Mouse (Mus musculus): ENCODE data around the gene Sag. TPM values are rescaled to one million over a fixed set of nuclear protein-coding genes. Genes with fewer than 3 reads are reported as not detected.

The Sag gene
- polyA plus RNA-seq, 1 experiment from 2014 or later: 1.9 TPM

DNA sequence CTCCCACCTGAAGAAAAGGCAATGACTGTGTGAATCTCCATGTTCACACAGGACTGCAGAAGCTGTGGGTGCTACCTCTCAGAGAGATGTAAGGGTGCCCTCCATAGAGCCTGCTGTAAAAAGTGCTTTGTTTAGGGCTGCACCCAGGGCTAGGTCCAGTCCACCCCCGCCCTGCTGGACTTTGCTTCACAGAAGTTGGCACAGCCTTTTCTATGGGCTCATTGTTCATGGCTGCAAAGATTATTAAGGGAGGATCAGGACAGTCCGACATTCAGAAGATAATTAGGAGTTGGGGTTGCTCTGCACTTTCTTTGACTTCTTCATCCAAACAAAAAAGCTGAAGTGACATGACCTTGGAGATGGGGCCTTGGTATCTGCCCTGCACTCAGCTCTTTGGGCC, 89.0 kb downstream of the Sag start:
- Histone ChIP-seq H3K9me3 (ENCODE audit: control insufficient read depth, low read length) (no peaks in the 10 kb centered on the region), H3K36me3 (ENCODE audit: control insufficient read depth, insufficient read depth) (no peaks in the 10 kb centered on the region), H3K27ac (ENCODE audit: low read length) (no peak overlapping the region), H3K27me3 (replicated peaks; ENCODE audit: control insufficient read depth, insufficient read depth, low read length) (no peaks in the 10 kb centered on the region), H3K4me2 (ENCODE audit: low read length) (no peak overlapping the region), H3K4me1 (replicated peaks; ENCODE audit: control insufficient read depth, insufficient read depth, low read length) (no peaks in the 10 kb centered on the region), H3K9ac (replicated peaks; ENCODE audit: low read depth, low read length) (no peak overlapping the region), H3K4me3 (replicated peaks; ENCODE audit: low read length) (no peak overlapping the region)
- no peak for ATAC-seq
- WGBS: 35% methylated on average over 2 of the region's 2 CpGs

- no peak for ATAC-seq
- H3K9me3 ChIP-seq (ENCODE audit: control insufficient read depth, low read length): no peaks in the 10 kb centered on the region
- no peak overlapping the region for H3K9ac ChIP-seq (replicated peaks; ENCODE audit: low read depth, low read length)
- H3K4me3 ChIP-seq (replicated peaks; ENCODE audit: low read length): no peak overlapping the region
- no peak overlapping the region for H3K4me2 ChIP-seq (ENCODE audit: low read length)
- WGBS: 95% methylated on average over 4 of the region's 4 CpGs
- H3K36me3 ChIP-seq (ENCODE audit: control insufficient read depth, insufficient read depth): no peaks in the 10 kb centered on the region
- no peak overlapping the region for H3K27ac ChIP-seq (ENCODE audit: low read length)
- no peaks in the 10 kb centered on the region for H3K27me3 ChIP-seq (replicated peaks; ENCODE audit: control insufficient read depth, insufficient read depth, low read length)
- no peaks in the 10 kb centered on the region for H3K4me1 ChIP-seq (replicated peaks; ENCODE audit: control insufficient read depth, insufficient read depth, low read length)
Observed at GRCm38 (mm10) chr1:87893414-87893813, 89.9 kb downstream of the Sag start.

Other genes starting within 250 kb of the Sag start
- 26.3 and 36.4 TPM in 2 replicates for gene Ngef, start 229.8 kb upstream of the Sag start, polyA plus RNA-seq (2015; fragmentation: Nextera tagmentation; extraction: Ambion mirVana)
- gene Inpp5d, start 183.4 kb upstream of the Sag start, polyA plus RNA-seq (2015; fragmentation: Nextera tagmentation; extraction: Ambion mirVana): 2.8 and 4.3 TPM in 2 replicates
- gene Atg16l1, start 47.8 kb upstream of the Sag start, polyA plus RNA-seq (2015; fragmentation: Nextera tagmentation; extraction: Ambion mirVana): 74.5 and 76.3 TPM in 2 replicates
- gene Dgkd, start 49.6 kb downstream of the Sag start, polyA plus RNA-seq (2015; fragmentation: Nextera tagmentation; extraction: Ambion mirVana): 57.7 TPM in 2 replicates
- 25.7 and 31.4 TPM in 2 replicates for gene Usp40, start 204.9 kb downstream of the Sag start, polyA plus RNA-seq (2015; fragmentation: Nextera tagmentation; extraction: Ambion mirVana)

Measured in forebrain, embryonic 16.5 days (tissue).